Mouse (Mus musculus): Measurements from ENCODE around the gene Fcgr4.

- TF ChIP-seq CTCF (IDR thresholded peaks at IDR 0.05) (no peak), EP300 (IDR thresholded peaks at IDR 0.05) (no peak)
Measured at GRCm38 (mm10) chr1:170974736-170975135, 44.0 kb upstream of the Fcgr4 start.
